Mouse (Mus musculus) heart, postnatal 4 days (tissue): ENCODE results near the gene Cers6. TPM values are rescaled to one million over a fixed set of nuclear protein-coding genes. Genes with fewer than 3 reads are reported as not detected.
A peak's percentile ranks its signal among the peaks of the same experiment; 100 is the strongest.

Source experiments
- DNase-seq: peaks from one replicate; pipeline ENCODE4 v3.0.0; 2021
- total RNA-seq, 2 experiments: library from RNA; stranded (reverse); gene quantifications; 2 replicates each; pipeline ENCODE4 v1.2.3; 2021

Cers6 gene
- total RNA-seq, 2 experiments from 2014 or later, result 20.7 to 24.4 TPM

DNA sequence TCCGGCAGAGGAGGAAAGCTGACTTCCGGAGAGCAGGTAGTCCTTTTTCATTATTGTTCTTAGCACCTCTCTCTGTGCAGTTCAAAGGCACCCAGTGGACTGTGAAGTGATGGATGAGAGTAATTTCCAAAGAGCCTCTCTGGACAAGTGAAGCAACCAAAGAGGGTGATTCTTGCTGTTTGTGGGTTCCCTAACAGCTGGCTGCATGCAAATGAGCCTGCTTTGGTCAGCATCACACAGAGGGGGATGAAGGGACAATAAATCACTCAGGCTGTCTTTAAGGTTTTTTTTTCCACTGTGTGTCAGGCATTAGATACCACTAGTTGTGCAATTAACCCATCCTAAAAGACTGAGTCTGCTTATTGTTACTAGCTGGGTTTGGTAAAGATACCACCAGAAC is 258.5 kb downstream of the Cers6 start:
- no peak for DNase-seq

DNA sequence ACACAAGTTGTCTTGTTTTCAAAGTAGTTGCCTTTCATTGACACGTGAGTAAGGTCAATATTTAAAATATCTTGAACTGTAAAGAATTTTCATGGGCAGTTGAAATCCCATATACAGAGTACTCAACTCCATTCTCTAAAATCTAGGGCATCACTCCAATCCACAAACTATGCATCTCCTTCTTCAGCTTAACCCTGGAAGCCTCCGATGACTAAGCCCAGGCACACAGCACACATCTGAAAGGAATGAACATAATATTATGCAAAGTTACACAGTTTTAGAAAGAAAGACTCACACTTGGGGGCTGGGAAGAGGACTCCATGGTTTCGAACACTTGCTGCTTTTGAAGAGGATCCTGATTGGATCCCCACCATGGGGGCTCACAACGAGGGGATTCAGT is 260.4 kb downstream of the Cers6 start:
- DNase-seq, result no peak

DNA sequence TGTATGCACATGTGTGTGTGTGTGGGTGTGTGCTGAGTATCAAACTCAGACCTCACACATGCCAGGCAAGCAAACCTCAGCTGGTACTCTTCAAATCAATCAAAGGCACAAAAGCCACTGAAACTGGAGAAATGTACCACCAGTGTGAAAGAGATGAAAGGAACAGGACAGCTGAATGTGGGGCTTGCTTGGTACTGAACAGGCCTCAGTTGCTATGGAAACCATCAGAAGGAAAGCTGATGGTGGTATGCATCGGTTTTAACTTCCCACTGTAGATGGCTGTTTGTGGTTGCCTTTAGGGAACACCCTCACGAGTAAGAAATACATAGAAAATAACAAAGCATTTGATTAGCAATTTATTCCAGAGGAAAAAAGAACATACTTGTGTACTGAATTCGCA is 264.2 kb downstream of the Cers6 start:
- no peak for DNase-seq

DNA sequence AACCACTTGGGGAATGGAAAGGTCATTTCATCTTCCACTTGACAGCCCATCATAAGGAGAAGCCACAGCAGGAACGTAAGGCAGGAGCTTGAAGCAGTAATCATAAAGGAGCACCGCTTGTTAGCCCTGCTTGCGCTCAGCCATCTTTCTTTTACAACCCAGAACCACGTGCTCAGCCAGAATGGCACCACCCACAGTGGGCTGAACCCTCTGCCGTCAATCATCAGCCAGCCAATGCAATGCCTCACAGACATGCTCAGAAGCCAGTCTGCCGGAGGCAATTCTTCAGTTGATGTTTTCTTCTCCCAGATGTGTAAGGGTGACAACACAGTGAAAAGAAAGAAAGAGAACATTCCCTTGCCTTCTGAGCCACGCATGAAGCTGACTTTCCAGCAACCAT is 267.1 kb downstream of the Cers6 start:
- DNase-seq, result no peak

DNA sequence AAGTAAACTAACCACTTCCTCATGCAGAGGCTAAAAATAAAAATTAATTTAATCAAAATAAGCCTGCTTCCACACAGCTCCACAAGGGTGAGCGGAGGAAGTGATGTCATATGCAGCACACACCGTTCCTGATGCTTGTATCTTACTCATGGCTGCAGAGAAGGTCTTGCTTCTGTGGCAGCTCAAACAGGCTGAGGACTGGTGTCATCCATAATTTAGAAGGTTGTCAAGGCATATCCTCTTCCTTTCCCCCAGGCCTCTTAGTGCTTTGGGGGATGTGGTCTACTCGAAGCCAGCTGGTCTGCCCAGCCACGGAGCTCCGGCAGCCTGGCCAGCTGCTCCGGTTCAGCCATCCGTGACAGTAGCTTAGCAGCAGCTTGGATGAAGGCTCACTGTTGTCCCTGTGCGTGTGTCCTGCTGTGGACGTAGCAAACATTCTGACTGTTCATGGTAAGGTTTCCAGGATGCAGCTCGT is 267.7 kb downstream of the Cers6 start:
- DNase-seq, result peak; percentile 33

DNA sequence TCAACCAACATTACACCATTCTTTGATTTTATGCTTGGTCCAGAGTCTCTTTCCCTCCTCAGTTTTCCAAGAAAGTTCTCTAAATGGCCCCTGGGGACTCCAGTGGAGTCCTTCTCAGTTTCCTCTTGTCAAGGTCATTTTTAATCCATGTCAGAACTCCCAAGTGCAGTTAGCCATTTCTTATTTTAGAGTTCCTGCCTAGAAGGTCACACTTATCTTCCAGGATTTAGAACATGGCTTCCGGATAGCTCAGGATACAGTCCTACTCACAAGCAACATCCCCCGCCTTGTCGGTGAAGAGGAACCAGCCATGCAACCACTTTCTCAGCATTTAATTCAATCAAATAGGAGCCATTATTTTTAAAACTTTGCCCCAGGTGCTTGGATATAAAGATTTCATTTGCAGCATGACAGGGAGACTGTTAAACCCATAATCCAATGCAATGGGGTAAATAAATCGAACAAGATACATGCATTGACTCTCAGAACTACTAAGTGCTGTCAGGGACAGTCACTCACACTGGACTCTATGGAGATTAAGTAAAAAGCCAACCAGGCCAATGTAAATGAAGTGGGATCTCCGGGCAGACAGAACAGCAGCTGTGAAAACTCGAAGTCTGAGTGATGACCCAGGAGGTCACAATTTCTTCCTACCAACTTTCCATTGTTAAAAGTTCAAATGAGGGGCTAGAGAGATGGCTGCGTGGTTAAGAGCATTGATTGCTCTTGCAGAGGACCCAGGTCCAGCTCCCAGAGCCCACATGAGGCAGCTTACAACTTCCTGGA is 268.4 kb downstream of the Cers6 start:
- DNase-seq, result no peak

DNA sequence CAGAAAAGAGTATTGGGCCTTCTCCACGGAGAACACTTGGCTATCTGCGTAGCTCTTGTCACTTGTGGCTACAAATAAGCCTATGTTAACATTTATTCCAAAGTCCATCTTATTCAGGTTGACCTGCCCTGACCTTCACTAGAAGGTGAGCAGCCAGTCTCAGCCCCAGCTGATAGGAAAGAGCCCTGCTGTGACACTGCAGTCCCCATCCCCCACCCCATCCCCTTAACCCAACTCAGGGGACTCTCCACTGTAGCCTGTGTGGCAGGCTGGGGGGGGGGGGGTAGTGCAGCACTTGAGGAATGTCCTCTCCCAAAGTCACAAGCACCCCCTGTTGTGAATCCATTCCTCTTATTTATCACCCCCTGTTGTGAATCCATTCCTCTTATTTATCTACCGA is 270.8 kb downstream of the Cers6 start:
- no peak for DNase-seq

DNA sequence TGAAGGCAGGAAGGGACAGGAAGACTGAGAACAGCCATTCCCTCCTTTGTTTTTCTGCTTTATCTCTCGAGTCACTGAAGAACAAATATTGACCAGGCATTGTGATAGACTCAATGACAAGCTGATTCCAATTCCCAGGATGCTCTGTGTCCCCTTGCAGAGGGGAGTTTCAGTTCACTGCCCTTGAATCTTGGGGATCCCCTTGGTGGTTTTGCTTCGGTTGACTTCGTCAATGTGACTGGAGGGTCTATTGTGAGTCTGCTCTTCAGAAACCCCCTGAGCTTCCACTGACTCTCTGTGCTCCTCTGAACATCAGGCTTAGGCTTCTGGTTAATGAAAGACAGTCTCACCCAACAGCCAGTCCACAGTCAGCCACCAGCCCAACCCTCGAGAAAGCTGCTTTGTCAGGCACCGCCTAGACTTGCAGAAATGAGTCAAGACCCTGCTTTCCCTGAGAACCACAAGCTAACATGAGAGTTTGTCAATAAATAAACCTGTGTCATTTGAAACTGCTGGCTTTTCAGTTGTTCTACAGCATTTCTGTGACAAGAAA is 271.3 kb downstream of the Cers6 start:
- DNase-seq, result no peak

DNA sequence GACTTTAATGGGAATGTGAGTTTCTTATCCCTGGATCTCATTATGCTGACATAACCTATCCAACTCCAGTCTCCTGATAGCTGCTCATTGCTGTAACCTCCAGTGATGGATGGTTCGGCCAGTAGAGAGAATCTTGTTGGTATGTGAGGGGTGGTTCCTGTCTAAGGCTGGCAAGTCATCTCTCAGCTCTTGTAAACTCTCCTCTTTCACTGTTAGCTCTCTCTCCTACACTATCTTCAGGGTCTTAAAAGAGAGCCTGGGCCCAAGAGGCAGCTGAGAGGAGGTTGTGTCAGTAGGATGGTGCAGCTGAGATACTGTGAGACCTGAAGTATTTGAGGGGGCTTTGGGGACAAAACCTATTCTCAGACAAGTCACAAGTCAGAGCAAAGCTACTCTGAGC is 272.9 kb downstream of the Cers6 start:
- no peak for DNase-seq

DNA sequence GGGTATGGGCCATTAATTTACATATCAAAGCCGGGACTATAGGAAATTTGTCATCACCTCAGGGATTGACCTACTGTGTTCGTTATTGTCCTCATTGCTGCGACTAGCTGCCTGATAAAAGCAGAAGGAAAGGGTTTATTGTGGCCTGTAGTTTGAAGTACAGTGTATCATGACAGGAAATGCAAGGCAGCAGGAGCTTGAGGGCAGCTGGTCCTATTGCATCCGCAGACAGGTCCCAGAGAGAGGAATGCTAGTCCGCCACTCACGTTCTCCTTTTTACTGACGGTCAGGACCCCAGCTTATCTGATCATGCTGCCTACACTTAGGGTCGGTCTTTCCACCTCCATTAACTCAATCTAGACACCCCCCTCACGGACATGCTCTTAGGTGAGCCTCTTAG is 273.7 kb downstream of the Cers6 start:
- no peak for DNase-seq

DNA sequence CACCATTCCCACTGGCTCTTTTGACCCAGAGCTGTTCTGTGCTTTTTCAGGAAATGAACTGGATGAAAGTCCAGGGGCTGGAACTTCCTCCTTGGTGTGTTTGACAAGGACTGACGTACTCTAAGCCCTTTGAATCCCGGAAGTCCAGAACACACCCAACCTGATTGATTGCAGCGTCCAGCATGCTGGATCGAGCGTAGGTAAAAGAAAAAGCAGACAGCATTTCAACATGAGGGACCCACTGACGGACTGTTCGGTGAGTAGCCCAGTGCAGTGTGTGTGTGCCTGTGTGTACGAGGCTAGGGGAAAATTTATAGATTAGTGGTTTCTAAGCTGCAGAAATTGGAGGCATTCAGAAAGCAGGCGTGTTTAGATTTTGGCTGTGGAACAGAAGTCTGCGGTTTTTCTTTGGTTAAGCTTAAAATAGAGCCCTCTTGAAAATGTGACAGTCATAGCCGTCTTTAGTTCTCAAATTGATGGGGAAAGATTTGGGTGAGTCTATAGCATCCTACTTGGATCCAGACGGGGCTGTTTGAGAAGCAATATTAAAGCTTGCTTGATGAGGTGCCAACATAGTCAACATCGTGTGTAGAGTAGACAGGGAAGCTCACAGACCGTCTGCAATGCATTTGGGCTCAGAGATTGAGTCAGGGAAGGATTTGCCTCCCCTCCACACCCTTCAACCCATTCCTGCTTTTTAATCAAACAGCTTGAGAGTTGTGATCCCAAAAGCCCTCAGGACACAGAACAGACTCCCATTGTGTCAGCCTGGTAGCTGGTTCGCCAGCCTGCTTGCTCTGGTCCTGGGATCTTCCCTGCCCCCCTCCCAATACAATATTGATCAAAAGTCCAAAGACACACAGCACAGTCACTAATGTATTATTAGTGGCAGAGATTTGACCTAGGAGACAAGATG is 274.7 kb downstream of the Cers6 start, which contains the start of gene Nostrin:
Nostrin (plus strand) TSS at position 140 of the 916 bp plus-strand sequence.
- DNase-seq, result peak; percentile 26

DNA sequence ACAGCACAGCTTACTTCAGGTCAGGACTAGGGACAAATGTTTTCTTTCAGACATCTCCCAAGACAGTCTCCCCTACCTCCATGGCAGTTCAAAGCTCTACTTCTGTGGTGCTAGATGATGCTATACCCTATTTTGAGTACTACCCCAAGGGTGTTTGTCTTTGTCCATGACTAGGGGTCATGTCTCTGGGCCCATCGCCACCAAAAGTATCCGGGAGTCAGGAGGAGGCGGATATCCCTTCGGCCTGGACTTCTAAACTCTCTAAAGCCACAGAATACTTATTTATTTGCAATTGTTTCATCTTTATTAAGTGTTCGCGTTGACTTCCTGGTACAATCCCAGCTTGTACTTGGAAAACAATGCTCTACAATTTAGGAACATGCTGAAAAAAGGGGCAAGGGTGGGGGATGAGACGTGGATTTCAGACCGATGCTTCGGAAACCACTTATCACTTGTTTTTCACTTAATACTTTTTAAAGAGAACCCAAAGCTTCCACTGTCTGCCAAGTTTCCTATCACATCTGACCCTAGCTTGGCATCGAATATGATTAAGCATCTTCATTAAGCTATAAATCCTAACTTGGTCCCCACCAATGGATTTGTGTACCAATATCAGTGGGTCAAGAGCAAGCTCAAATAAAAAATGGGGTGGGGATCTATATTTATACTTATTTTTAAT is 276.3 kb downstream of the Cers6 start:
- DNase-seq, result no peak

DNA sequence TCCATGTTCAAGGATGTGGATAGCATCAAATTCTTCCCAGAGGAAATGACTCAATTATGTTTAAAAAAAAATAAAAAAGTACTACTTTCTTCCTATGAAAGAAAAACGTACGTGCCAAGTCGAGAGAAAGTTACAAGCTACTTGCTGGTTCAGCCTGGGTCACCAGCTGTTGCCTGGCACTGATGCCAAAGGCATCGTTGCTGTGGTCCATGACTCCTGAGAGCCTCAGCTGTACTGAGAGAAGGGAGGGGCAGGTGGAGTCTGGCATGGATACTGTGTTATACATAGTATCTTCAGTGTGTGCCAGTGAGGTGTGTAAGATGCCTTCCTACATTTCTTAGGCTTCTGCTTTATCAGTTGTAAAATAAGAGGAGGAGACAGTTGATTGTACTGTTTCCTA is 277.5 kb downstream of the Cers6 start:
- DNase-seq, result peak; percentile 13

DNA sequence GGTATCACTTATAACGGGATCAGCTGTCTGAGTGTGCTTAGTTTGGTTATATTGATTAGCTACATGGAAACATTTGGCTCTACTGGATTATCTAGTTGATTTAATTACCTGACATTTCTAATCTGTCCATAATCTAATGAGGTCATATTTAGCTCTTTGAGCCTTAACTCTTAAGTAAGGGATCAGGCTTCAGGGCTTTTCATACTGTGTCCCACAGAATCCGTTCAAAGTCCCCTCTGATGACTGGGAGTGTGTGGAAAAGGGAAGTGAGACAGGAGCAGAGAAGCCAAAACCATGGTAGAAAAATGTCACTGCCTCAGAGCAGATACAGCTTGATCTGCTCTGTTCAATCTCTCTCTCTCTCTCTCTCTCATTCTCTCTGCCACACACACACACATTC is 279.0 kb downstream of the Cers6 start:
- no peak for DNase-seq

DNA sequence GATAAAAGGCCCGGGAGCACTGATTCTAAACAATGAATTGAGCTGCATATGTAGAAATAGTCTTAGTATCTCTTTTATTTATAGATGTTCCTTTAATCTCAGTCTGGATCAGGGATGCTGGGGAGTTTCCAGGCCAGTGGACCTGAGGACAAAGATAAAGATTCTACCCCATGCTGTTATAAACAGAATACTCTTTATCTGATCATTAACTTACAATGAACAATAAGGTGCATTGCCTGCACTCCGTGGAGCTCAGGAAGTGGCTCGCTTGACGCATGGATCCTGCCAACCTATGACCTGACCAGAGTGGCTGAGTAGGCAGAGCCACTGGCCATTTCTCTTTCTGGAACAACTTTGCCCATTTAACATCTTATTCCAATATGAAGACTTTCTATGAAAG is 279.6 kb downstream of the Cers6 start:
- DNase-seq, result no peak

DNA sequence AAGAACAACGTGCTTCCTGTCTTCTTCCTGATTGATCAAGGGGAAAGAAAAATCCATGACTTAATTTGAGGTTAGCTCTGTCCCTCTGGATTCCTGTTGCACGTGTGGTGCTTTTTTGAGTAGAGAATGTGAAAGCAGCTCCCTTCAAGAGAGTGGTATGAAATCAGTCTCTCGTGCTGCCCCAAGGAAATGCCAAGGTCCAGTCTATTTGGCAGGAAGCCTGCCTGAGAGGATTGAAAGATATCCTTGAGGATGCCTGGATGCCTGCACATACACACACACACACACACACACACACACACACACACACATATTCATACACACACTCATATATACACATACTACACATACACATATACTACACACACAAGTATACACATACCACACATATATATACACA is 287.4 kb downstream of the Cers6 start:
- no peak for DNase-seq

DNA sequence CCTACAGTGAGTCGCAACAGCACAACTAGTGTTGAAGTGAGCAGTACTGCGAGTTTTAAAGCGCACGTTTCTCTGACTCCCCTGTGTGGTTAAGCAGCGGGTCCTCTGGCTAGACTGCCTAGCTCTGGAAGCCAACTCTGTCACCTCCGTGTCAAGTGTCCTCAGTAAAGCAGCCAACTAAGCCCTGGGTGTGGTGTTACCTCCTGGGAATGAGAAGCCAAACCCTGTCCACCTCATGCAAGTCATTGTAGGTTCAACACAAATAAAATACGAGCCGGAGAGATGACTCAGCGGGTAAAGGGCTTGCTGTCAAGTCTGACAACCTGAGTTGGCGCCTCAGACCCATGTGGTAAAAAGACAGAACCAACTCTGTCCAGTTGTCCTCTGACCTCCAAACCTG is 287.9 kb downstream of the Cers6 start:
- peak; percentile 11 for DNase-seq

DNA sequence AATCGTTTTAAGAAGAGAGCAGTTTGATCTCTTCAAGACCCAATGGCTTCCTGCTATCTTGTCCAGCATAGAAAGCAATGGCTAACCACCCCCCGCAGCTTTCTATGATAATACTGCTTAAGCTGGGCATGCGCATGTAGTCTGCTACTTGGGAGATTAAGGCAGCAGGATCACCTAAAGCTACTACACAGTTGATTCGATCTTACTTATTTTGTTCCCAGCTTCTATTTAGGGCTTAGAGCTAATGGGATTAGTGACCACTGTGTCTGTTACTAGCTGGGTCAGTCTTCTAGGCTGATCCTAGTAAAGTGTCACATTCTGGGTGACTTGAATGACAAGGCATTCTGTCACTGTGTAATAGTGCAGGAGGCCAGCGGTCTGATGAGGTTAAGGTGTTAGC is 289.6 kb downstream of the Cers6 start:
- no peak for DNase-seq

DNA sequence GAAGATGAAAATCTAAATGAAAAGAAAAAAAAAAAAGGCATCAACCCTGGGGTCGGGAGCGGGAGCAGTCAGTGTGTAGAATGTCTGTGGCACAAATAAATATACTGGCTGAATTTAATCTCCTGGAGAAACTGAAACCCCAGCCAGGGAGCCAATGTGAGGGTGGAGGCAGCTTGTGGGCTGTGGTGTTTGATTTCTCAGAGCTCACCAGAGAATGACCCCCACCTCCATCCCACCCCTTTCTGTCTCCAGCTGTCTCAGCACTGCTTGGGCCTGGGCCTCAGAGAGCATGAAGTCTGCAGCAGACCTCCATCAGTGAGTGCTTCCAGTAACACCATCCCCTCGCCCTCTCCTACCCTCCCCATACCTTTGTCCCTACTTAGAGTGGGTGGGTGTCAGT is 294.6 kb downstream of the Cers6 start:
- DNase-seq, result no peak

DNA sequence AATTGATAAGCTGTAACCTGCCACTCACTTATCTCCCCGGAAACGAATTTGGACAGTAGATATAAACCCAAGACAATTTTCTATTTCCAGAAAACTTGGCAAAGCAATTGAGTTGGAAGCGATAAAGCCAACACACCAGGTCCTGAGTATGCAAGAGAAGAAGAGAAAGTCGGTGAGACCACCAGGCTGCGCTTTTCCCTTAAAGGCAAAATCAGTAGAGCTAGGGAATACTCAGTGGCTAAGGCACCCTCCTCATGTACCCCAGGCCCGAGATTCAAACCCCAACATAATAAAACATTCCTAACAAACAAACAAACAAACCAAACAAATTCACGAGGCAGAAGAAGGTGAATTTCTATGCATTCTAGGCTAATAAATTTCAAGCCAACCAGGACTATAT is 295.0 kb downstream of the Cers6 start:
- no peak for DNase-seq

DNA sequence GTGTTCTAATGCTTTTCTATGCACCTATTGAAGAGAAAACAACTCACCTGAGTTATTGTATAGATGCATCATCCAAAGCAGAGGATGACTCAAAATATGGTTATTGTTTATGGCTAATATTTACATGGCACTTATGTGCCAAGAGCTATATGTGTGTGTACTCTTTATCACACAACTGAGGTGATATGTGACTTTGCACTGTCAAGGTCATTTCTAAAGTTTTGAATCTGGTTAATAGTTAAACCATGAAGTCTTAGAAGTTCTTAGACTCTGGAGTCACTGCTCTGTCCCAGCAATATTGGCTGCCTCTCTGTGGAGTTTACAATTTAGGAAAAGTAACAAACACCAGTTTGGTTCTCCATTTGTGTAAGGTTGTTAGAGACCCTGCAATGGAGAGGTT is 297.7 kb downstream of the Cers6 start:
- DNase-seq, result no peak
